Mouse (Mus musculus) left cerebral cortex, adult 18-20 months (tissue): ENCODE measurements around the gene Tubgcp4. TPM values are rescaled to one million over a fixed set of nuclear protein-coding genes. Genes with fewer than 3 reads are reported as not detected.

ENCODE experiments used
- DNase-seq, 2 experiments: peaks; one replicate each; pipeline ENCODE4 v3.0.0; 2021 to 2022; ENCODE audit warnings: low spot score in 2 of 2, mixed read lengths in 1 of 2
- total RNA-seq, 2 experiments: library from RNA; stranded (reverse); gene quantifications; 2 replicates each; pipeline ENCODE4 v1.2.3; 2021

The Tubgcp4 gene
- total RNA-seq, 2 experiments from 2014 or later, result 45.6 to 49.8 TPM

- no peak for DNase-seq
Measured at GRCm38 (mm10) chr2:121188530-121188929, 18.1 kb downstream of the Tubgcp4 start.

DNA sequence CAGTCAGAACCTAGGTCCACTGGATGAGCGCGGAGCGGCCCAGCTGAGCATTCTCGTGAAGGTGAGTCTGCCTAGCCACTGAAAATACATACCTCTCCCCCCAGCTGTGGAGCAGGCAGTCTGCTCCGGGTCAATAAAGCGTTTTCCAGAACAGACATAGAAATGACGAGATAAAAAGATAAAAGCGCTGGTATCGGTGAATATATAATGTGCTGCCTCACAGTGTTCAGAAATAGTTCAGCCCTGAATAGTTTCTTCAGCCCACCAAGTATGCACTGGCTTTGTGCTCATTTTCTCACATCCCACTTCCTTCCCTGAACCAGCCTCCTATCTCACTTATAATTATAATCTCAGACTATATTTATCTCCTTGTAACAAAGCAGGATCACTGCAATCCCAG is 25.0 kb downstream of the Tubgcp4 start:
- peak in 1 of 2 experiments; percentile 39 for DNase-seq

DNA sequence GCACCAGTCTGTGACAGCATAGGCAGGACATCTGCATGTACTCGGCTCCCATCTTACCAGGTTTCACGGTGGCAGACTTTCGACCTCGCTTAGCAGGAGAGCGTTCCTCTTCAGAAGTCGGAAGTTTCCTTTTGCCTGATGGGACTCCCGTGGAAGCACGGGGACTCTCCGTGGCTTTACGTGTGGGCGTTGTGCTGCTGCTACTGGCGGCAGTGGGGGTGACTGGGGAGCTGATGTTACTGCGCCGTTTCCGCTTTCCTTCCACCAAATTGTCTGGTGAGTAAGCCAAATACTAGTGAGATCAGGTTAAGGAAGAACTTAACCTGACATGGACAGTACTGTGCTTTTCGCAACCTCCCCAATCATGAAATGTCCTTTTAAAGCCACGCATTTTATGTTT is 33.8 kb downstream of the Tubgcp4 start:
- peak in 1 of 2 experiments; percentile 44 for DNase-seq

DNA sequence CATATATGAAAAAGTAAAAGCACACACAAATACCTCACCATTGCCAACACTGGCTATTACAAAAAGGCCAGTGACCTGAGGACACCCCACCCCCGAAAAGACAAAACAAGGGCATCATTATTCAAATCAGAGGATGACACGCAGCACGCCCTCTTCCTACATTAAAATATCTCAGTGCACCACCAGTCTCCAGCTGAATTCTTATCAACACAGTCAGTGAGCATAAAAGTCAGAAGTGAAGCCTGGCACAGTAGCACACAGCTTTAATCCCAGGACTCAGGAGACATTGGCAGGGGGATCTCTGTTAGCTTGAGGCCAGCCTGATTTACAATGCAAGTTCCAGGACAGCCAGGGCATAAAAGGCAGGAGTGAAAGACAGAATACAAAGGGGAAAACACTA is 36.1 kb downstream of the Tubgcp4 start:
- DNase-seq, result no peak

- no peak for DNase-seq
Measured at GRCm38 (mm10) chr2:121214491-121214890, 44.0 kb downstream of the Tubgcp4 start.

DNA sequence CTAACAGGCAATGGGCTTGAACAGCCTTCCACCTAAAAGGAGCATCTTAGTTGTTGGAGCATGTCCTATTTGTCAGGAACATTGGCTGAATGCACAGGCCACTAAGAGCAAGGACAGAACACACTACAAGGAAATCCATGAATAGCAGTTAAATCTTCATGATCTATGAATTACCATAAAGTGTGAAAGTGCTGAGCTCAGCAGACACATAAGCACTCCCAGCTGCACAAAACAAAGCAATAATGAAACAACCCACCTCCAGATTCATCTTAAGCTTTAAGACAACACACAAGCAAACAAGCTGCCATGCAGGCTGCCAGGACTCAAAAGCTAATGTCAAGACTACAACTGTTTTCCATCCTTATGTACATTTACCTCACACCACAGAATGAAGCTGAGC is 48.7 kb downstream of the Tubgcp4 start:
- DNase-seq, result no peak

GRCm38 (mm10) chr2:121219994-121220393 is 49.5 kb downstream of the Tubgcp4 start:
- no peak for DNase-seq

DNA sequence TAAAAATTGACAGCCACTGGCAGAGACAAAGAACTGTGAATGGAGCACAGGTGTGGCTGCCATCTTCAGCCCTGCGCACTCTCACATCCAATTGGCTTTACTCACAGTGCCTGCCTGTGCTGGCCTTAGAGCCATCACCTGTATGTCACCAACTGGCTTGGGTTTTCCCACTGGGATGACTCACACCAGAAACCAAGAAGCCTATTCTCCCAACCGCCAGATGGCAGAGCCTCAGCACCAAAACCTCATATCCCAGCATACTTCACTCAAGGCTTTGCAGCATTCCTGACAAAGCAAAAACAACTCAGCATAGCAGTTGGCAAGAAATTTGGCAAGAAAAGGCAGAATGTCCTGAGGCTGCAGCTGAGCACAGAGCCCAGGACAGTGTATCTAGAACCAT is 52.6 kb downstream of the Tubgcp4 start:
- peak; percentile 40 to 55 for DNase-seq

- no peak for DNase-seq
Measured at GRCm38 (mm10) chr2:121228135-121228534, 57.7 kb downstream of the Tubgcp4 start.

GRCm38 (mm10) chr2:121235460-121236072 is 65.1 kb downstream of the Tubgcp4 start:
- no peak for DNase-seq

DNA sequence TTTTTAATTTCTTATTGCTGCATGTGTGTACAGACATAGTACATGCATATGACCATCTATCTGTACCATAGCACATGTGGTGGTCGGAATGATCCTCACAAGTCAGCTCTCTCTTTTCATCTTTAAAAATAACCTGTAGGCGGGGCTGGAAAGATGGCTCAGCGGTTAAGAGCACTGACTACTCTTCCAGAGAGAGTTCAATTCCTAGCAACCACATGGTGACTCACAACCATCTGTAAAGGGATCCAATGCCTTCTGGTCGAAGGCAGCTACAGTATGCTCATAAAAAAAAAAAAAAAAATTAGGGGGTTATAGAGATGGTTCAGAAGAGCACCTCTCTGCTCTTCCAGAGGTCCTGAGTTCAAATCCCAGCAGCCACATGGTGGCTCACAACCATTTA is 69.0 kb downstream of the Tubgcp4 start:
- DNase-seq, result no peak

DNA sequence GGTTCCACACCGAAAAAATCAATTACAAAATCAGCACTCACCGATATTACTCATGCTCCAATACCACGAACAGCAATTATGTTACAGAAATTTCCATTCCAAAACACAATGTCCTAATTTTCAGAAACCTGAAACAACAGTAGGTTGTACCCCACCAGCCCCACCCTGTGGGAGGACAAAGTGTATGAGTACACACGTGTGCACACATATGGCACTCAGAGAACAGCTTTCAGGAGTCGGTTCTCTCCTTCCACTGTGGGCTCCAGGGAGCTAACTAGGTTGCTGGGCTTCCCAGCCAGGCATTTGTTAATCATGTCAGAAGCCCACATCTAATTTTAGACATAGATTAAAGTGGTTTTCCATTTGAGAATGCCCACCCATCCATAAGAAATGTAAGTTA is 73.6 kb downstream of the Tubgcp4 start:
- DNase-seq, result no peak

Other genes with a start within 250 kb of the Tubgcp4 start
- 10 to 100 TPM; 43.2 to 45.0 TPM for gene Ubr1, start 199.9 kb upstream of the Tubgcp4 start, total RNA-seq
- gene Tmem62, start 193.6 kb upstream of the Tubgcp4 start, total RNA-seq, result 10 to 100 TPM; 24.8 to 25.6 TPM
- 10 to 100 TPM; 63.0 to 64.6 TPM for gene Ccndbp1, start 162.3 kb upstream of the Tubgcp4 start, total RNA-seq
- gene Epb42, start 133.6 kb upstream of the Tubgcp4 start, total RNA-seq, result not detected
- gene Tgm5, start 84.8 kb upstream of the Tubgcp4 start, total RNA-seq, result under 1 TPM in 1 of 2 experiments, not detected in 1; 0.14 TPM
- under 1 TPM in 1 of 2 experiments, not detected in 1; 0.21 TPM for gene Tgm7, start 60.9 kb upstream of the Tubgcp4 start, total RNA-seq
- gene Adal, start 30.2 kb upstream of the Tubgcp4 start, total RNA-seq, result 10 to 100 TPM; 14.5 to 17.8 TPM
- 1 to 10 TPM; 6.9 to 7.6 TPM for gene Lcmt2, start 30.0 kb upstream of the Tubgcp4 start, total RNA-seq
- gene Zscan29, start 471 bp downstream of the Tubgcp4 start, total RNA-seq, result 1 to 10 TPM; 6.5 to 6.9 TPM
- gene Trp53bp1, start 100.8 kb downstream of the Tubgcp4 start, total RNA-seq, result 100 to 1,000 TPM; 140 to 151 TPM
- 100 to 1,000 TPM; 521 to 561 TPM for gene Map1a, start 118.9 kb downstream of the Tubgcp4 start, total RNA-seq
- gene Ppip5k1, start 184.7 kb downstream of the Tubgcp4 start, total RNA-seq, result 100 to 1,000 TPM; 132 to 136 TPM
- gene Ckmt1, start 187.1 kb downstream of the Tubgcp4 start, total RNA-seq, result 100 to 1,000 TPM; 365 to 394 TPM
- gene Strc, start 216.5 kb downstream of the Tubgcp4 start, total RNA-seq, result under 1 TPM; 0.09 to 0.23 TPM
- 100 to 1,000 TPM; 188 to 192 TPM for gene Pdia3, start 243.1 kb downstream of the Tubgcp4 start, total RNA-seq
- 1 to 10 TPM; 2.6 to 3.9 TPM for gene Catsper2, start 243.1 kb downstream of the Tubgcp4 start, total RNA-seq